Mouse (Mus musculus): ENCODE data around the gene Dlg2.

GRCm38 (mm10) chr7:92288814-92289213 lies 1812.3 kb downstream of the Dlg2 start:
- no peak for TF ChIP-seq CTCF (IDR thresholded peaks at IDR 0.05; ENCODE audit: insufficient read depth, low read length)
- no peak for TF ChIP-seq POLR2A (IDR thresholded peaks at IDR 0.05; ENCODE audit: borderline replicate concordance, extremely low read depth, low read depth, low read length)
